In genomic region chr2:129904753-129905152, GRCm38 (mm10) we compare ENCODE assay signal across 9 mouse cellular contexts.
DNase-seq lines count a peak whose midpoint lies in the region; ATAC-seq and TF ChIP-seq lines count a peak whose summit lies in the region.
"Had no signal": no experiment of that assay in that cellular context is flagged by ENCODE, and none has a peak within 500 bp of the region (broad histone marks: within the 10 kb centered on the region; RNA-seq: fewer than 3 reads in every experiment).

No protein-coding gene starts in this region.

- H3K9me3 ChIP-seq in liver, postnatal 0 days (ENCODE audit: low read length): no peaks in the 10 kb centered on the region
- no peaks in the 10 kb centered on the region for H3K9me3 ChIP-seq in liver, embryonic 11.5 days (ENCODE audit: control insufficient read depth, low read length)
- no peaks in the 10 kb centered on the region for H3K9me3 ChIP-seq in kidney, embryonic 14.5 days (ENCODE audit: control insufficient read depth, low read length)

- no peak for TF ChIP-seq EP300 in liver, postnatal 0 days (IDR thresholded peaks at IDR 0.05; ENCODE audit: low read depth)

- H3K36me3 ChIP-seq in liver, postnatal 0 days (replicated peaks; ENCODE audit: insufficient read depth, low read length): no peaks in the 10 kb centered on the region
- H3K36me3 ChIP-seq in liver, embryonic 11.5 days (ENCODE audit: control insufficient read depth, insufficient read depth, low read length): no peaks in the 10 kb centered on the region
- H3K36me3 ChIP-seq in kidney, embryonic 14.5 days (ENCODE audit: control insufficient read depth, insufficient read depth, low read length): no peaks in the 10 kb centered on the region

- peak; percentile 71 for TF ChIP-seq CTCF in liver, postnatal 0 days (IDR thresholded peaks at IDR 0.05; ENCODE audit: low read depth)

- ATAC-seq in liver, postnatal 0 days: no peak
- ATAC-seq in liver, embryonic 11.5 days (replicated peaks; ENCODE audit: low FRiP score): no peak
- peak; percentile 60; the same call in 1 of the 2 replicates for ATAC-seq in kidney, embryonic 14.5 days (ENCODE audit: low FRiP score, low TSS enrichment)
- ATAC-seq in monocyte, adult 5-6 weeks (replicated peaks; ENCODE audit: insufficient number of reproducible peaks, low FRiP score, low TSS enrichment, poor library complexity, severe bottlenecking): peak; percentile 68

- no peak overlapping the region for H3K27ac ChIP-seq in liver, postnatal 0 days (ENCODE audit: low read depth)
- no peak overlapping the region for H3K27ac ChIP-seq in liver, embryonic 11.5 days (ENCODE audit: low read depth, low read length)
- H3K27ac ChIP-seq in kidney, embryonic 14.5 days (ENCODE audit: low read depth, low read length): no peak overlapping the region
- H3K27ac ChIP-seq: macrophage had no signal

- no peaks in the 10 kb centered on the region for H3K4me1 ChIP-seq in liver, postnatal 0 days (ENCODE audit: insufficient read depth)
- H3K4me1 ChIP-seq in liver, embryonic 11.5 days (replicated peaks; ENCODE audit: control insufficient read depth, insufficient read depth, low read length): peaks cover 3% of the 10 kb centered on the region
- H3K4me1 ChIP-seq in kidney, embryonic 14.5 days (ENCODE audit: control insufficient read depth, insufficient read depth, low read length): peaks cover 6% of the 10 kb centered on the region; the same call in 1 of the 2 replicates

- H3K9ac ChIP-seq in liver, postnatal 0 days (replicated peaks): no peak overlapping the region
- no peak overlapping the region for H3K9ac ChIP-seq in liver, embryonic 11.5 days (ENCODE audit: low read depth, low read length)
- no peak overlapping the region for H3K9ac ChIP-seq in kidney, embryonic 14.5 days (ENCODE audit: low read depth, low read length)

- H3K4me3 ChIP-seq in liver, postnatal 0 days (ENCODE audit: low read depth, low read length): no peak overlapping the region
- H3K4me3 ChIP-seq in liver, embryonic 11.5 days (ENCODE audit: low read depth, low read length): no peak overlapping the region
- no peak overlapping the region for H3K4me3 ChIP-seq in kidney, embryonic 14.5 days (ENCODE audit: low read length)

- H3K4me2 ChIP-seq in liver, postnatal 0 days (ENCODE audit: low read depth, low read length): no peak overlapping the region
- no peak overlapping the region for H3K4me2 ChIP-seq in liver, embryonic 11.5 days
- no peak overlapping the region for H3K4me2 ChIP-seq in kidney, embryonic 14.5 days (replicated peaks; ENCODE audit: low read depth, low read length)

- peak; percentile 36 to 49 for DNase-seq in cerebellum, adult 18-20 months
- DNase-seq in cerebellum, adult 11-12 months: no peak
- no peak for DNase-seq in liver, postnatal 0 days
- DNase-seq in liver, embryonic 11.5 days (ENCODE audit: low spot score): no peak
- peak; percentile 81 for DNase-seq in brain, adult 2 months (ENCODE audit: low read depth, low spot score)
- no peak for DNase-seq in spleen, postnatal 10 days (ENCODE audit: low spot score in 2 of 2)

- 26% methylated on average over 7 of the region's 7 CpGs for WGBS in liver, postnatal 0 days (ENCODE audit: insufficient replicate concordance)
- 25% methylated on average over 7 of the region's 7 CpGs for WGBS in liver, embryonic 11.5 days
- 37% methylated on average over 7 of the region's 7 CpGs for WGBS in kidney, embryonic 14.5 days

- peaks cover 13% of the 10 kb centered on the region for H3K27me3 ChIP-seq in liver, postnatal 0 days (ENCODE audit: insufficient read depth, low read length)
- peaks cover 8% of the 10 kb centered on the region for H3K27me3 ChIP-seq in liver, embryonic 11.5 days (replicated peaks; ENCODE audit: control insufficient read depth, insufficient read depth, low read length)
- no peaks in the 10 kb centered on the region for H3K27me3 ChIP-seq in kidney, embryonic 14.5 days (ENCODE audit: control insufficient read depth, insufficient read depth, low read length)

Comparison
In these comparisons a context has a peak if more than half of its experiments do, and no peak if none do; other contexts are left out.
1. DNase-seq: peak in cerebellum, adult 18-20 months (2 of 2) and brain, adult 2 months (single experiment); none in cerebellum, adult 11-12 months (single experiment), liver, postnatal 0 days (single experiment), liver, embryonic 11.5 days (single experiment) and spleen, postnatal 10 days (0 of 2).
2. ATAC-seq: peak in kidney, embryonic 14.5 days (single experiment) and monocyte, adult 5-6 weeks (single experiment); none in liver, postnatal 0 days (single experiment) and liver, embryonic 11.5 days (single experiment).